Mouse (Mus musculus) brain, embryonic 14.5 days (tissue): ENCODE measurements around the gene Cep164.

Experiments used
- CTCF ChIP-seq: fragments of 200-500 bp; IDR thresholded peaks from 2 replicates; pipeline ENCODE4 v1.5.1; 2012; ENCODE audit warnings: inconsistent platforms, mild to moderate bottlenecking, moderate library complexity, borderline replicate concordance; ENCODE audit not compliant: insufficient read depth, insufficient read length; ENCODE audit errors: extremely low read depth
- POLR2A ChIP-seq: fragments of 200-500 bp; IDR thresholded peaks from 2 replicates; pipeline ENCODE4 v1.6.1; 2012; ENCODE audit warnings: mild to moderate bottlenecking, inconsistent platforms, borderline replicate concordance; ENCODE audit not compliant: poor library complexity, insufficient read depth, insufficient read length, severe bottlenecking; ENCODE audit errors: extremely low read depth

DNA sequence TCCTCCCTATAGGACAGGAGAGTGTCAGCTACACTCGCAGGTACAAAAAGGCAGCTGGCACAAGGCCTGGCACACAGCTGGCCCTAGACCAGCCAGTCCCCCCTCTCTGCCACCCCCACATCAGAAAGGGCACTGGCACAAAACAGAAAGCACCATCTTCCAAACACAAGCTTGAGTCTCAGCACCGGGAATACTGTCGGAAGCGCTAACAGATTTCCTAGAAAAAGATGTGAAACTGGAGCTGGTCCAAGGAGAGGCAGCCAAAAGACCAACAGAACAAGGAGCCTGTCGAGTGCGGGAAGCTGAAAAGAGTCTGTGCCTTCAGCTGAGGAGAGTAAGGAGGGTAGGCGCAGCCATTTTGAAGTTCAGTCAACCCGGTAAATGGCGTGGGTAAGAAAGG, 13.4 kb downstream of the Cep164 start:
- TF ChIP-seq POLR2A (no peak), CTCF (no peak)
